Mouse (Mus musculus) ES-Bruce4 (cell line): Measurements from ENCODE around the gene Ugt1a5. TPM values are rescaled to one million over a fixed set of nuclear protein-coding genes. Genes with fewer than 3 reads are reported as not detected.
"Not testable (repeated sequence)": the region's sequence is repeated elsewhere in the genome, so short reads cannot be mapped to it uniquely, and the experiment has no call there.

ENCODE experiments used
- H3K27ac ChIP-seq: 2 replicates; pipeline ENCODE4 v1.5.1; 2012; ENCODE audit warnings: low read length, inconsistent platforms; ENCODE audit not compliant: insufficient read depth
- H3K27me3 ChIP-seq: 2 replicates; pipeline ENCODE4 v1.6.1; 2012; ENCODE audit warnings: mild to moderate bottlenecking, low read length, inconsistent platforms; ENCODE audit not compliant: control insufficient read depth, poor library complexity, insufficient read depth, severe bottlenecking
- H3K36me3 ChIP-seq: 2 replicates; pipeline ENCODE4 v1.6.1; 2012; ENCODE audit warnings: inconsistent platforms, mild to moderate bottlenecking, low read length, moderate library complexity; ENCODE audit not compliant: control insufficient read depth, poor library complexity, insufficient read depth, severe bottlenecking
- H3K4me1 ChIP-seq: one replicate; pipeline ENCODE4 v1.8.1; 2011; ENCODE audit warnings: low read length; ENCODE audit not compliant: control insufficient read depth, insufficient read depth
- H3K4me3 ChIP-seq: 2 replicates; pipeline ENCODE4 v1.5.1; 2011; ENCODE audit warnings: low read depth, mild to moderate bottlenecking, low read length
- H3K9ac ChIP-seq: 2 replicates; pipeline ENCODE4 v1.6.1; 2012; ENCODE audit warnings: low read depth, mild to moderate bottlenecking, inconsistent platforms; ENCODE audit not compliant: poor library complexity, severe bottlenecking
- H3K9me3 ChIP-seq: replicated peaks from 2 replicates; pipeline ENCODE4 v1.6.1; 2012; ENCODE audit warnings: mild to moderate bottlenecking, low read length, inconsistent platforms; ENCODE audit not compliant: control insufficient read depth, poor library complexity, insufficient read depth, severe bottlenecking
- CTCF ChIP-seq: IDR thresholded peaks from one replicate; pipeline ENCODE4 v1.8.1; 2011; ENCODE audit warnings: low read depth, low read length
- EP300 ChIP-seq: IDR thresholded peaks from 2 replicates; pipeline ENCODE4 v1.6.1; 2011; ENCODE audit warnings: low read depth, low read length; ENCODE audit not compliant: insufficient read depth
- POLR2A ChIP-seq: IDR thresholded peaks from one replicate; pipeline ENCODE4 v1.8.1; 2011; ENCODE audit warnings: low read length; ENCODE audit not compliant: insufficient read depth
- polyA plus RNA-seq: library from polyadenylated mRNA; stranded (reverse); fragments of >200 nt; gene quantifications from 2 replicates; pipeline ENCODE4 v1.2.4, GENCODE M21; 2011; ENCODE audit warnings: low read depth; ENCODE audit not compliant: missing spikeins, insufficient read depth, insufficient read length

Gene Ugt1a5
- polyA plus RNA-seq, 1 experiment = not detected

DNA sequence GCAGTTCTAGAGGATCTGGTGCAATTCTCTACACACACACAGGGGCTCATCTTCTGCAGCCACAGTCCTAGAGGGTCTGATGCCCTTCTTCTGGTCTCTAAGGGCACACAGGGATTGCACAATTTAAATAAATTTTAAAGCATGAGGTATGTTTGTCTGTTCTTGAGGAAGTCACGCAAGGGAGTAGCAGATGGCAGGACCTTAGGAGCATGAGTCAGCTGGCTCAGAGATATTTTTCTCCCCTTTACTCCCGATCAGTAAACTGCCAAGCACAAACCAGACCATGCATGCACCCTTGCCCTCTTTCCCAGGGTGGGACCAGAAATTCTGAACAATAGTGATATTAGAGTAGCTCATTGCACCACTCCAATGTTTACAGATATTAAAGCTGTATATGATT, 7.4 kb upstream of the Ugt1a5 start:
- Histone ChIP-seq H3K27me3 (no peaks in the 10 kb centered on the region), H3K4me1 (no peaks in the 10 kb centered on the region), H3K9me3 (no peaks in the 10 kb centered on the region), H3K4me3 (no peak overlapping the region), H3K9ac (no peak overlapping the region), H3K36me3 (no peaks in the 10 kb centered on the region), H3K27ac (no peak overlapping the region)
- TF ChIP-seq EP300 (no peak), CTCF (no peak), POLR2A (no peak)

DNA sequence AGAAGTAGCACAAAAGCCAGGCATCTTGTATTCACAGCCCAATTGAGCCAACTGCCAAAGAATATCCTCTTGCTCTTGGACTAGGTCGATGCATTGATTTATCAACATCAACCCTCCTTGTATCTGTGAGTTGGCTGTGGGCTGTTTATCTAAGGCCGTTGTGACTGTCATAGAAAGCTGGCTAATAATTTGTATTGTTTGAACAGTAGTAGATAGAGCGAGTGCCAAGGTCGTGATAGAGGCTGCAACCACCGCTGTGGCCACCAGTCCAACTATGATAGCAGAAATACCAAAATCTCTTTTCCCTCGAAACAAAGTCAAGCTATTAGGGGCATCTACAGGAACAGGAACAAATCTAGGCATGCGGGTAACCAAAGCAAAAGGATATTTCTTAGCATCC, 6.4 kb downstream of the Ugt1a5 start:
- not testable (repeated sequence) for H3K9me3 ChIP-seq, H3K4me1 ChIP-seq, H3K27ac ChIP-seq, H3K4me3 ChIP-seq, H3K9ac ChIP-seq, H3K36me3 ChIP-seq, H3K27me3 ChIP-seq

DNA sequence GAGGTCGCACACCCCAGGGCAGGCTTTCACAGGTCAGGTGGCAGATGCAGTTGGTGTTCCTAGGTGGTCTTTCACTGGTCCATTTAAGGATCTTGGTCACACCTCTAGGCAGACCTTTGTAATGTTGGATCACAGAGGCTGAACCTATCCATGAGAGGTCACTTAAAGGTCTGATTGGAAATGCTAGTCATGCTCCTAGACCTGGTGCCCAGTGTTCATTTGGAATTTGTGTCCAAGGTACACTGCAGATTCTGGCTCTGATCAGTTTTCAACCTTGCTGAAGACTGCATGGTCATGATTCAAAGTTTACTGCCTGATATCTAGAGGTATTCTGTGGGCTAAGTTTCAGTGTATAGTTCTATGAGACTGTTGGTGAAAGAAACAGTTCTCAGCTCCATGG, 13.8 kb downstream of the Ugt1a5 start:
- peaks cover 5% of the 10 kb centered on the region; the same call in 1 of the 2 replicates for H3K9me3 ChIP-seq
- H3K27me3 ChIP-seq = no peaks in the 10 kb centered on the region
- TF ChIP-seq EP300 (no peak), CTCF (no peak), POLR2A (no peak)
- no peak overlapping the region for H3K4me3 ChIP-seq
- H3K4me1 ChIP-seq = no peaks in the 10 kb centered on the region
- H3K27ac ChIP-seq = no peak overlapping the region
- no peak overlapping the region for H3K9ac ChIP-seq
- H3K36me3 ChIP-seq = no peaks in the 10 kb centered on the region

DNA sequence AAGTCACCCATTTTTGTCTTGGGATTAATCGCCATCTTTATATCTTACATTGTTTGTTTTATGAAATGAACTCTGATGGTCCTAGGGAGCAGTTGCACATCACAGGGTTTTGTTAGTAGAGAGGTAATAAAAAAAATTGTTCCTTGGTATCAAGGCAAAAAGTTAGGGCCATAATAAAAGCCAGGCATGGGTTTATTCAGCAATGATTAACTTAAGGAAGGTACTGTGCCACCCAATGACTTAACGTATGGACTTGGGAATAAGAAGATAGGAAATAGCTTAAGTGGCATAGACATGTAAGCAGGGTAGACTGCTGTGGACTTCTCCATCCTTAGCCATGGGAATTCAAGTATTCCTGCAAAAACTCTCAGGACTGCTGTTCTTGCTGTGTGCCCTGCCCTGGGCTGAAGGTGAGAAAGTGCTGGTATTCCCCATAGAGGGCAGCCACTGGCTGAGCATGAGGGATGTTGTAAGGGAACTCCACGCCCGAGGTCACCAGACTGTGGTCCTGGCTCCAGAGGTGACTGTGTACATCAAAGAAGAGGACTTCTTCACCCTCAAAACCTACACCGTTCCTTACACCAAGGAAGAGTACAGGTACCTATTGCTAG, 20.6 kb downstream of the Ugt1a5 start:
- no peaks in the 10 kb centered on the region for H3K4me1 ChIP-seq
- TF ChIP-seq POLR2A = no peak
- no peak for TF ChIP-seq EP300
- TF ChIP-seq CTCF = no peak
- H3K36me3 ChIP-seq = no peaks in the 10 kb centered on the region
- H3K9ac ChIP-seq = no peak overlapping the region
- no peak overlapping the region for H3K4me3 ChIP-seq
- H3K27ac ChIP-seq = no peak overlapping the region
- H3K9me3 ChIP-seq = no peaks in the 10 kb centered on the region
- no peaks in the 10 kb centered on the region for H3K27me3 ChIP-seq

DNA sequence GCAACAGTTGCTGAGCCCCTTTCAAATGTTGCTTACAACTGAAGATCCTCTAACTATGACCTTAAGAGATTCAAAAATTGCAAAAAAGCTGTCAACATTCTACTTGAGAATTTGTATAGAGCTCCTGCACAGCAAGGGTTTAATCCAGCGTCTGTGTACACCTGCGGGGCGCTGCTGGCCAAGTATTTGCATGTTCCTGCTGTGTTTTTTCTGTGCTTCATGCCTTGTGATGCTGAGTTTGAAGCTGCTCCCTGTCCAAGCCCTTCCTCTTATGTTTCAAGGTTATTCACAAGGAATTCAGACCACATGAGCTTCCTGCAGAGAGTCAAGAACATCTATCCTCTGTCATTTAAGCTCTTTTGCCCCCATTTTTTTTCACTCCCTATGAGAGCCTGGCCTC, 26.3 kb downstream of the Ugt1a5 start:
- H3K9me3 ChIP-seq = no peaks in the 10 kb centered on the region
- H3K9ac ChIP-seq = no peak overlapping the region
- H3K27me3 ChIP-seq = no peaks in the 10 kb centered on the region
- no peak overlapping the region for H3K27ac ChIP-seq
- TF ChIP-seq CTCF = no peak
- no peak for TF ChIP-seq EP300
- TF ChIP-seq POLR2A = no peak
- H3K4me1 ChIP-seq = no peaks in the 10 kb centered on the region
- H3K4me3 ChIP-seq = no peak overlapping the region
- no peaks in the 10 kb centered on the region for H3K36me3 ChIP-seq

DNA sequence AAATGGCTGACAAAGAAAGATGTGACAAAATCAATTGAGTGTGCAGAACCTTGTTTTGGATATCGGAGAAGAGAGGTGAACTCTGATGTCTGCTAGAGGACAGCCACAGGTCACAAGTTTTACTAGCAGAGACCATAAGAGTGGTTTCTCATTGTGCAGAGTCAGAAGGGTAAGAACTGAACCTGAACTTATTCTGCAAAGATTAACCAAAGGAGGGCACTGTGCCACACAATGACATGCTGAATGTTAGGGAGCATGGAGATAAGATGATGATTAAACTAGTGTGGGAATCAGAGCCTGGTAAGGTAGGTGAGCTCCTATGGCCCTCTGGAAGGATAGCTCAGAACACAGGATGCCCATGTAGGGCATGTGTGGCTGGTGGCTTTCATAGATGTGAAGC, 29.9 kb downstream of the Ugt1a5 start:
- no peaks in the 10 kb centered on the region for H3K36me3 ChIP-seq
- TF ChIP-seq CTCF (no peak), EP300 (no peak), POLR2A (no peak)

DNA sequence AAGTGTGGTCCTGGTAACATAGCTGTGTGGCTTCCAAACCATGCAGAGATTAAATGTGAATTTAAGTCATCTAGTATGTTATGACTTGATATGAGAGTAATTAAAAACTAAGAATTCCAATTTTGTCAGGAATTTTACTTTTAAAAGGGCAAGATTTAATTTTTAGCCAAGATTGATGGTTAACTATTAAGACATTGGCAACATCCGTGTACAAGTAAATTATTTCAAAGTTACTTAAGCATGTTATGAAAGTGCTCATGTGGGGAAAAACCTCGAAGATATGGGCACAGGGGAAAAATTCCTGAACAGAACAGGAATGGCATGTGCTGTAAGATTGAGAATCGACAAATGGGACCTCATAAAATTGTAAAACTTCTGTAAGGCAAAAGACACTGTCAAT, 31.6 kb downstream of the Ugt1a5 start:
- H3K4me3 ChIP-seq = no peak overlapping the region
- no peaks in the 10 kb centered on the region for H3K36me3 ChIP-seq
- H3K9ac ChIP-seq = no peak overlapping the region
- H3K4me1 ChIP-seq = no peaks in the 10 kb centered on the region
- no peaks in the 10 kb centered on the region for H3K27me3 ChIP-seq
- TF ChIP-seq EP300 (no peak), POLR2A (no peak), CTCF (no peak)
- H3K9me3 ChIP-seq = no peaks in the 10 kb centered on the region
- H3K27ac ChIP-seq = no peak overlapping the region

More for the DNA sequence above, 29.9 kb downstream of the Ugt1a5 start:
- Histone ChIP-seq H3K4me1 (no peaks in the 10 kb centered on the region), H3K9ac (no peak overlapping the region), H3K9me3 (no peaks in the 10 kb centered on the region), H3K4me3 (no peak overlapping the region), H3K27me3 (no peaks in the 10 kb centered on the region), H3K27ac (no peak overlapping the region)
